26 mouse cellular contexts compared by ENCODE assay signal in the genomic region with DNA sequence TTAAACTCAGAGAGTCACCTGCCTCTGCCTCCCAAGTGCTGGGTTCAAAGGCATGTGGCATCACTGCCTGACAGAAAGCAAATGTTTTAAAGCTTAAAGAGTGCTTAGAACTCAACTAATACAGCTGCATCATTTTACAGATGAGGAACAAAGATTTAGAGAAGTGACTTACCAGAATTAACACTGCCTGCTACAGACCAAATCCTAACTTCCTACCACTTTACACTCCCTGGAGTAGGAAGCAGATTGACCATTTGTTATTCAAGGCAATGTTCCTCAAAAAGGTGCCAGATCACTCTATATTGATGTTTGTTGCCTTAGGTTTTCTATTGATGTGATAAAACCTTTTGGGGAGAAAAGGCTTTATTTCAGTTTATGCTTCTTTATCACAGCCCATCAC. TPM values are rescaled to one million over a fixed set of nuclear protein-coding genes. Genes with fewer than 3 reads are reported as not detected.
DNase-seq lines count a peak whose midpoint lies in the region; ATAC-seq lines count a peak whose summit lies in the region.
"Had no signal": no experiment of that assay in that cellular context is flagged by ENCODE, and none has a peak within 500 bp of the region (broad histone marks: within the 10 kb centered on the region; RNA-seq: fewer than 3 reads in every experiment).

No protein-coding gene starts in this region.

- peak; percentile 12 for DNase-seq in heart, adult 11 months
- no peak for DNase-seq in heart, postnatal 10 days
- DNase-seq in spleen, postnatal 36 days (ENCODE audit: low spot score in 2 of 2), result no peak
- DNase-seq in frontal cortex, postnatal 14 days (ENCODE audit: low spot score in 2 of 2), result no peak
- DNase-seq: adrenal gland, adult 8-10 months; adrenal gland, postnatal 14 days; adrenal gland, postnatal 36 days; B cell, adult 2 months; cerebellum, adult 11 months; cerebellum, adult 18-20 months; cerebellum, adult 8-10 months; cerebellum, adult 9-11 months; cerebellum, postnatal 14 days; cerebellum, postnatal 36 days had no signal

- peak overlapping the region; percentile 41 for H3K27ac ChIP-seq in macrophage
- H3K27ac ChIP-seq: embryonic facial prominence, embryonic 10.5 days; embryonic facial prominence, embryonic 12.5 days; forebrain, embryonic 13.5 days; forebrain, embryonic 15.5 days had no signal

- no peak overlapping the region for H3K4me3 ChIP-seq in macrophage (ENCODE audit: inconsistent target)
- H3K4me3 ChIP-seq: embryonic facial prominence, embryonic 10.5 days; embryonic facial prominence, embryonic 12.5 days; forebrain, embryonic 13.5 days; forebrain, embryonic 15.5 days had no signal

- H3K79me2 ChIP-seq in macrophage (ENCODE audit: inconsistent target), result no peaks in the 10 kb centered on the region

- no peaks in the 10 kb centered on the region for H3K36me3 ChIP-seq in macrophage (ENCODE audit: inconsistent target)
- H3K36me3 ChIP-seq: embryonic facial prominence, embryonic 10.5 days; embryonic facial prominence, embryonic 12.5 days; forebrain, embryonic 15.5 days; G1E had no signal

- ATAC-seq in granulocyte monocyte progenitor cell, adult 5-6 weeks (replicated peaks; ENCODE audit: poor library complexity, severe bottlenecking), result peak; percentile 61
- peak; percentile 39; the same call in 1 of the 2 replicates for ATAC-seq in megakaryocyte progenitor cell, adult 5-6 weeks (replicated peaks; ENCODE audit: poor library complexity)
- no peak for ATAC-seq in monocyte, adult 5-6 weeks (replicated peaks; ENCODE audit: insufficient number of reproducible peaks, low FRiP score, low TSS enrichment, poor library complexity, severe bottlenecking)
- ATAC-seq: activated CD4-positive, CD25-positive, alpha-beta regulatory T cell, adult 4 months; CD4-positive, CD25-positive, alpha-beta regulatory T cell, adult 4 months; forebrain, embryonic 13.5 days; forebrain, embryonic 15.5 days; Patski had no signal

- intact Hi-C loops in heart, postnatal 10 days (cut with DNase I), result no loop called here

RNA-seq across cellular contexts. Expression of a gene that starts 20.0 kb away (rescaled TPM):
- 10 to 100 TPM; 66.9 to 69.9 TPM for total RNA-seq in heart, postnatal 10 days (2021)
- total RNA-seq in granulocyte monocyte progenitor cell, adult 5-6 weeks (2014; fragmentation: Nextera tagmentation), result 7.4 and 10.5 TPM in 2 replicates
- 0.60 and 5.3 TPM in 2 replicates for total RNA-seq in granulocyte monocyte progenitor cell, adult 5-6 weeks (2017)
- 100 to 1,000 TPM in 10 of 26 experiments, 10 to 100 TPM in 16; 40.4 to 192 (median 90.7) TPM for total RNA-seq in macrophage (2018; cell fraction: chromatin; rRNA removed)
- 10 to 100 TPM; 33.2 to 70.2 (median 48.0) TPM for total RNA-seq in macrophage (2018; cell fraction: cytosol; rRNA removed)
- total RNA-seq in macrophage (2018; cell fraction: nucleus; rRNA removed), result 100 to 1,000 TPM in 2 of 26 experiments, 10 to 100 TPM in 24; 48.3 to 198 (median 75.5) TPM
- polyA plus RNA-seq in macrophage (2018), result 26.0 to 39.1 TPM (median 29.2 TPM) in 3 replicates
- total RNA-seq in megakaryocyte progenitor cell, adult 5-6 weeks (2015), result 2.4 and 5.8 TPM in 2 replicates
- 0.92 and 1.3 TPM in 2 replicates for total RNA-seq in megakaryocyte progenitor cell, adult 5-6 weeks (2017)
- total RNA-seq in monocyte, adult 5-6 weeks (2017), result 1.8 to 6.0 TPM (median 3.0 TPM) in 3 replicates
- polyA plus RNA-seq: activated CD4-positive, CD25-positive, alpha-beta regulatory T cell, adult 4 months had no signal
